Mouse (Mus musculus) intestine, embryonic 15.5 days (tissue): ENCODE results near the gene Slain1. TPM values are rescaled to one million over a fixed set of nuclear protein-coding genes. Genes with fewer than 3 reads are reported as not detected.
A peak's percentile ranks its signal among the peaks of the same experiment; 100 is the strongest.

Experiments used
- ATAC-seq: fragments of 200-750 bp; cut with Nextera tagmentation; 2 replicates; pipeline ENCODE4 v1.8.0; 2017; ENCODE audit warnings: moderate TSS enrichment, moderate library complexity
- H3K27ac ChIP-seq: fragments of 300-500 bp; sonication (generic); 2 replicates; pipeline ENCODE4 v1.5.1; 2015; ENCODE audit warnings: mild to moderate bottlenecking, inconsistent platforms
- H3K27me3 ChIP-seq: fragments of 300-500 bp; sonication (generic); replicated peaks from 2 replicates; pipeline ENCODE4 v1.6.1; 2015; ENCODE audit warnings: inconsistent platforms
- H3K36me3 ChIP-seq: fragments of 300-500 bp; sonication (generic); 2 replicates; pipeline ENCODE4 v1.6.1; 2015; ENCODE audit warnings: inconsistent platforms
- H3K4me1 ChIP-seq: fragments of 300-500 bp; sonication (generic); replicated peaks from 2 replicates; pipeline ENCODE4 v1.6.1; 2015; ENCODE audit warnings: inconsistent platforms
- H3K4me2 ChIP-seq: fragments of 300-500 bp; sonication (generic); replicated peaks from 2 replicates; pipeline ENCODE4 v1.6.1; 2015; ENCODE audit warnings: mild to moderate bottlenecking, inconsistent platforms
- H3K4me3 ChIP-seq: fragments of 300-500 bp; sonication (generic); replicated peaks from 2 replicates; pipeline ENCODE4 v1.5.1; 2015; ENCODE audit warnings: inconsistent platforms
- H3K9ac ChIP-seq: fragments of 300-500 bp; sonication (generic); 2 replicates; pipeline ENCODE4 v1.6.1; 2015; ENCODE audit warnings: inconsistent platforms
- H3K9me3 ChIP-seq: fragments of 300-500 bp; sonication (generic); 2 replicates; pipeline ENCODE4 v1.6.1; 2016; ENCODE audit warnings: inconsistent platforms
- WGBS: fragments of 180-500 bp; shearing (Covaris S2); methylation state at CpG from one replicate; pipeline ENCODE4 v1.1.7; 2015; 5-methylcytosine and 5-hydroxymethylcytosine counted together
- polyA plus RNA-seq: library from polyadenylated mRNA; unstranded; fragments of >200 nt; fragmentation: Nextera tagmentation; extraction: Ambion mirVana; gene quantifications from 2 replicates; pipeline ENCODE4 v1.2.1, GENCODE M21; 2015

The Slain1 gene
- polyA plus RNA-seq, 1 experiment from 2014 or later: 2.5 TPM

DNA sequence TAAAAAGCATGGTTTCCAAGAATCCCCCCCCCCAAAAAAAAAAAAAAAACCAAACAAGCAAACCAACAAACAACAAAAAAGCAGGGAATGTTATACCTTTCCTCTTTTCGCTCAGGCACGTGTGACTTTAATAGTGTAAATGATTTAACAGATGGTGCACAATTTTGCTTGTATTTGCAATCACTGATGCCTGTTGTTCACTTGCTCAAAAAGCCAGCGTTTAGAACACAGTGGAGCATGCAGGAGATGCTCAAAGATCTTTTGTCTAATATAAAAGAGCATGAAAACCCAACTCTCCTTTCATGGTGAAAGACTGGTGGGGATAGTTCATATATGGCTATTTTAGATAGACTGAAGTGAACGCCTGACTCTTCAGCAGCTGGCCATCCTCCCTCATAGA, 726 bp upstream of the Slain1 start:
- 0 out of 2 replicates have a peak overlapping the region, but pooled peaks have one; percentile 3 for H3K27ac ChIP-seq
- 57% methylated on average over 4 of the region's 4 CpGs for WGBS
- no peak for ATAC-seq
- no peak overlapping the region for H3K4me3 ChIP-seq
- H3K4me1 ChIP-seq: peaks cover 6% of the 10 kb centered on the region; the same call in 1 of the 2 replicates
- H3K27me3 ChIP-seq: peaks cover 13% of the 10 kb centered on the region
- no peaks in the 10 kb centered on the region for H3K36me3 ChIP-seq
- peak overlapping the region; percentile 97; the same call in 1 of the 2 replicates for H3K4me2 ChIP-seq
- H3K9ac ChIP-seq: no peak overlapping the region
- no peaks in the 10 kb centered on the region for H3K9me3 ChIP-seq

DNA sequence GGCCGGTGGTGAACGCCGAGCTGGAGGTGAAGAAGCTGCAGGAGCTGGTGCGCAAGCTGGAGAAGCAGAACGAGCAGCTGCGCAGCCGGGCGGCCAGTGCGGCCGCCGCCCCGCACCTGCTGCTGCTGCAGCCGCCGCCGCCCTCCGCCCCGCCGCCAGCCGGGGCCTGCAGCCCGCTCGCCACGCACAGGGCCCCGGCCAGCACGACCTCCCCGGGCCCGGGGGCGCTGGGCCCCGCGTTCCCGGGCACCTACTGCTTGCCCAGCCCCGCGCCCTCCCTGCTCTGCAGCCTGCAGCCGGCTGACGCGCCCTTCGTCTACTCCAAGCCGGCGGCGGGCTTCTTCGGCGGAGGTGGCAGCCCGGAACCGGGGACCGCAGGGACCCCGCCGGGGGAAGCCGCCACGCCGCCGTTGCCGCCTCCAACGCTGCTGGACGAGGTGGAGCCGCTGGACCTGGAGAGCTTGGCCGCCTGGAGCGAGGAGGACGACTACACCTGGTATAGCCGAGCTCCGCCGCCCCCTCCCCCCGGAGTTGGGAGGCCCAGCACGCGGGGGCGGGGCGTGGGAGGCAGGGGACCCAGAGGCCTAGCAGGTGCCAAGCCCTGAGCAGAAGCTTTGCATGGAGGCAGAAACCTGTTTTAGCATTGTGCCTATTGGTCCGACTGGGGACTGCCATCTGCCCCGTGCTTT, 529 bp downstream of the Slain1 start:
- no peaks in the 10 kb centered on the region for H3K9me3 ChIP-seq
- peak overlapping the region; percentile 78 for H3K4me3 ChIP-seq
- ATAC-seq: peak; percentile 81
- WGBS: under 1% methylated on average over 61 of the region's 67 CpGs
- no peaks in the 10 kb centered on the region for H3K36me3 ChIP-seq
- H3K4me1 ChIP-seq: peaks cover 6% of the 10 kb centered on the region; the same call in 1 of the 2 replicates
- peak overlapping the region; percentile 97 for H3K4me2 ChIP-seq
- peak overlapping the region; percentile 60 for H3K9ac ChIP-seq
- peak overlapping the region; percentile 82 for H3K27ac ChIP-seq
- peaks cover 13% of the 10 kb centered on the region for H3K27me3 ChIP-seq

DNA sequence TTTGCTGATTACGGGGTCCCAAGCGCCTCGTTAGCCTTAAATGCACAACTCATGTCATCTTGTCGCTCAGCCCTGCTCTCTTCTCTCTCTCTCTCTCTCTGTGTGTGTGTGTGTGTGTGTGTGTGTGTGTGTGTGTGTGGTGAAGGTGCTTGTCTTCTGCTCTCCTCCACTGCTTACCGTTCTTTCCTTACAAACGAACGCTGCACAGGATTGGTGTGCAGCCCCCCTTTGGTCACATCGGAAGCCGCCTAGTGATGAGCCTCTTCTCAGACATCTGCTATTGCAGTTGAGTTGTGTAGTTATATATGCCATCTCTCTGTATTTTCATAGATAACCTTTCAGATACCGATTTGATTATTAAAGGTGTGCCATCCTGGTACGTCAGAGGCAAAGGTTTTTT, 1.1 kb downstream of the Slain1 start:
- no peak; the same call in none of the 2 replicates for ATAC-seq
- H3K9me3 ChIP-seq: no peaks in the 10 kb centered on the region
- peaks cover 6% of the 10 kb centered on the region; the same call in 1 of the 2 replicates for H3K4me1 ChIP-seq
- peak overlapping the region; percentile 82; the same call in 1 of the 2 replicates for H3K27ac ChIP-seq
- H3K36me3 ChIP-seq: no peaks in the 10 kb centered on the region
- H3K4me2 ChIP-seq: peak overlapping the region; percentile 97
- H3K27me3 ChIP-seq: peaks cover 13% of the 10 kb centered on the region
- H3K9ac ChIP-seq: peak overlapping the region; percentile 60
- 5% methylated on average over 11 of the region's 11 CpGs for WGBS
- H3K4me3 ChIP-seq: peak overlapping the region; percentile 78

DNA sequence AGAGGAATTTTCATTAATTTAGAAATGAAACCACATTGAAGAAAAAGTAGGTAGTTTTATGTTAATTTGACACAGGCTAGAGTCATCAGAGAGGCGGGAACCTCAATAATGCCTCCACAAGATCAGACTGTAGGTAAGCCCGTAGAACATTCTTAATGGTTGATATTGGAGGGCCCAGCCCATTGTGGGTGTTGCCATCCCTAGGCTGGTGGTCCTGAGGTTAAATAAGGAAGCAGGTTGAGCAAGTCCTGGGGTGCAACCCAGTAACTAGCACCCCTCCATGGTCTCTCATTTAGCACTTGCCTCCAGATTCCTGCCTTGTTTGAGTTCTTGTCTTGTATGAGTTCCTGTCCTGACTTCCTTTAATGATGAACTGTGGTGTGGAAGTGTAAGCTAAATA, 1.5 kb downstream of the Slain1 start:
- no peak for ATAC-seq
- Histone ChIP-seq H3K36me3 (no peaks in the 10 kb centered on the region), H3K27ac (no peak overlapping the region), H3K4me2 (peak overlapping the region; percentile 97), H3K4me3 (peak overlapping the region; percentile 78; the same call in 1 of the 2 replicates), H3K9me3 (no peaks in the 10 kb centered on the region), H3K9ac (no peak overlapping the region), H3K27me3 (peaks cover 13% of the 10 kb centered on the region), H3K4me1 (peaks cover 6% of the 10 kb centered on the region; the same call in 1 of the 2 replicates)
- WGBS: 56% methylated on average over 2 of the region's 2 CpGs

DNA sequence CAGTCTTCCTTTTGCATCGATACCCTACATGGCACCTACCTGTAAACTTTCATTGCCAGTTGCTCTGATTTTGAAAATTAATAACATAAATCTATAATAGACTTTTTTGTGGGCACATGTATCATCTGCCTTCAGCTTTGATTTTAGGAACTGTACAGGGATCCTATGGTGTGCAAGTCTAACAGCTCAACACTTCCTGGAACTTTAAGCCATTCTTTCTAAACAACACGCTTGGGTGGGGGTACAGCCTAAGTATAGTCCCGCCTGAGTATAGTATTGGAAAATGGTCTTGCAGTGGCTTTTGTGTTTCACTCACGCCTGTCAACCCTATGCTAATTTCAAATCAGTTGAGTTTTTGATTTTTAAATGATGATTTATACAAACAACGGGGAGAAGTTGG, 2.5 kb downstream of the Slain1 start:
- no peak for ATAC-seq
- H3K4me3 ChIP-seq: no peak overlapping the region
- peaks cover 13% of the 10 kb centered on the region for H3K27me3 ChIP-seq
- no peak overlapping the region for H3K27ac ChIP-seq
- no peak overlapping the region for H3K9ac ChIP-seq
- 89% methylated on average over 5 of the region's 5 CpGs for WGBS
- H3K4me1 ChIP-seq: peaks cover 6% of the 10 kb centered on the region; the same call in 1 of the 2 replicates
- H3K9me3 ChIP-seq: no peaks in the 10 kb centered on the region
- no peak overlapping the region for H3K4me2 ChIP-seq
- no peaks in the 10 kb centered on the region for H3K36me3 ChIP-seq

DNA sequence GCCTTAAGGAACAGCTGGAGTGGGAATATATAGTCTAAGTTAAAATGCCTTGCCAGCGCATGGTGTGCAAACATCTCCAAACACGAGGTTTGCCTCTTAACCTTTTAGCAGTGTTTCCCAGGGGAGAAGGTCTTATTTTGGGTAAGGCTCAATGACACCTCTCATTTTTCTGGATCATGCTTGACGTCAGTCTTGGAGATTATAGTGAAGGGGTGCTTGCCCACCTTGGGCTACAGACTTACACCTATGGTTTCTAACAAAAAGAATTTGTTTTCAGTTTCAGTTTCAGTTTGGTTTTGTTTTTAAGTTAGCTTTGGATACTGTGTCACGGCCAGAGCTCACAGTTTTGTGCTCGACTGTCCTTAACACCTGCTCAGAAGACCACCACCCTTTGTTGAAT, 3.8 kb downstream of the Slain1 start:
- Histone ChIP-seq H3K27ac (no peak overlapping the region), H3K27me3 (peaks cover 13% of the 10 kb centered on the region), H3K36me3 (no peaks in the 10 kb centered on the region), H3K9ac (no peak overlapping the region), H3K4me2 (peak overlapping the region; percentile 24), H3K9me3 (no peaks in the 10 kb centered on the region), H3K4me3 (no peak overlapping the region), H3K4me1 (peaks cover 6% of the 10 kb centered on the region; the same call in 1 of the 2 replicates)
- no peak for ATAC-seq
- 60% methylated on average over 5 of the region's 5 CpGs for WGBS

DNA sequence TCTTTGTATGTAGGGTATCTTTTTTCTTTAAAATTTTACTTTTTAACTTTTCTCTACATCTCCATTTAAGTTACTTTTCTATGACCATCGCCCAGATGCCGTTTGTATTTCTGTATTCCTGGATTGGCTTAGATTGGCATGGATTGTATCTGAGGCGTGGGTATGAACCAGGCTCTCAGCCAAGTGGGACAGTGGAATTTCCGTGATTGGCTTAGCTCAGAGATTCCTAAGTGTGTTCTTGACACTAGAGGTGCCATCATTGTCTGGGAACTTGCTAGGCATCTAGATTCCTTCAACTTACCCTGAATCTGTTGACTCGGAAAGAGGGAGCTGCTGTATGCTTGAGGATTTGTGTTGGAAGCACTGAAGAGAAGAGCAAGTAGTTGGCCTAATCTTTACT, 5.4 kb downstream of the Slain1 start:
- no peaks in the 10 kb centered on the region for H3K9me3 ChIP-seq
- no peak overlapping the region for H3K9ac ChIP-seq
- ATAC-seq: no peak
- no peak overlapping the region for H3K4me3 ChIP-seq
- H3K36me3 ChIP-seq: no peaks in the 10 kb centered on the region
- 0 out of 2 replicates have a peak, but pooled peaks cover 3% of the 10 kb centered on the region for H3K4me1 ChIP-seq
- no peak overlapping the region for H3K4me2 ChIP-seq
- no peak overlapping the region for H3K27ac ChIP-seq
- WGBS: 77% methylated on average over 5 of the region's 5 CpGs
- peaks cover 4% of the 10 kb centered on the region for H3K27me3 ChIP-seq

DNA sequence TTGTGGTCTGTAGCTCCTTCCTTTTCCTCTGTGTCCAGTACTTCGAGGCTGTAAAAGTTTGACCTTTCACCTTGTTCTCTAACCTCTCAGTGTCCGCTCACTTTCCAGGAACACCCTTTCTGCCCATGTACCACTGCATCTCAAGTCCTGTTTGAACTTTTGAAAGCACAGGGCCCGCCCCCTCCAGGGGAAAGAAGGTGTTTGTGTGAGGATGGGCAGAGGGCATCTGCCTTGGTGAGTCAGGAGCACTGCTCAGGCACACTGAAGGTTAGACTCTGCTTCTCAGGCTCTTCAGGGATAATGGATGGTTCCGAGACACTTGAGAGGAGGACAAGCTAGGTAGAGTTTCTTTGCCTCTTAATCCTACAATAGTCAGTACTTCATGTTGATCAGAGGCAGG, 7.8 kb downstream of the Slain1 start:
- 60% methylated on average over 4 of the region's 4 CpGs for WGBS
- Histone ChIP-seq H3K36me3 (no peaks in the 10 kb centered on the region), H3K4me3 (no peak overlapping the region), H3K9ac (no peak overlapping the region), H3K27ac (no peak overlapping the region), H3K4me2 (no peak overlapping the region), H3K4me1 (no peaks in the 10 kb centered on the region), H3K27me3 (no peaks in the 10 kb centered on the region), H3K9me3 (no peaks in the 10 kb centered on the region)
- ATAC-seq: no peak

DNA sequence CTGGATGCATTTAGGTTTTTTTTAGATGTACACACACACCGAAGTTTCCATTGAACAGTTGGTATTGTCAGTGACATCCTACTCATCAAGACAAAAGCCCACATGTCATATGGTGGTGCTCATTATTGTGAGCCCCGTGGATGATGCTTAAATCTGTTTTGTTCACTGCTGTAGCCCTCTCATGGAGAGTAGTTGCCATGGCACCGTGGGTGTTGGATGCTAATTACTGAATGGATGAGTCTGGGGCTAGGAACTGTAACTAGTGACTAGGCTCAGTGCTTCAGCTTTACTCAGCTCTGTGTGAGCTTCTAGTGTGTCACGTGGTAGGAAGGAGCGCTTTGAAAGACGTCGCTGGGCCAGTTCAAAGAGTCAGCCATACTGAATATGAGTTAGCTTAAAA, 13.0 kb downstream of the Slain1 start:
- no peak overlapping the region for H3K4me3 ChIP-seq
- no peaks in the 10 kb centered on the region for H3K27me3 ChIP-seq
- 81% methylated on average over 7 of the region's 7 CpGs for WGBS
- H3K9me3 ChIP-seq: no peaks in the 10 kb centered on the region
- no peak overlapping the region for H3K9ac ChIP-seq
- no peak overlapping the region for H3K27ac ChIP-seq
- no peaks in the 10 kb centered on the region for H3K4me1 ChIP-seq
- no peak overlapping the region for H3K4me2 ChIP-seq
- no peaks in the 10 kb centered on the region for H3K36me3 ChIP-seq
- no peak for ATAC-seq

DNA sequence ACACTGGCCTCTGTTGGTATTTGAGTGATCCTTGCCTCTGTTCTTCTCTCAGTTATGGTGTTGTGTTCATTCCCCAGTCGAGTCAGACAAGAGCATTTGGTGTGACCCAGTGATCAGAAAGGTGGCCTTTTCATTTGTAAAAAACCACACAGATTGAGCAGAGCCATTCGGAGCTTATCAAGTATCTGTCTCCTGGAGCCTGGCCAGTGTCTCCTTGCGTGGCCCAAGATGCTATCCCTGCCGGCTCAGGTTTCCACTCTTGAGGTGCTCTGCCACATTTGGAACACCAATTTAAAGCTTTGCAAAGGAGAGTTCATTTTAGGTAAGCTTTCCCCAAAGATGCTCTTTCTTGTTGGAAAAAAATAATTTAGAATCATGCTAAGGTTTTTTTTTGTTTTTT, 14.4 kb downstream of the Slain1 start:
- H3K9ac ChIP-seq: no peak overlapping the region
- H3K4me3 ChIP-seq: no peak overlapping the region
- no peaks in the 10 kb centered on the region for H3K9me3 ChIP-seq
- 73% methylated on average over 4 of the region's 4 CpGs for WGBS
- no peaks in the 10 kb centered on the region for H3K36me3 ChIP-seq
- H3K4me1 ChIP-seq: no peaks in the 10 kb centered on the region
- no peak overlapping the region for H3K27ac ChIP-seq
- H3K4me2 ChIP-seq: no peak overlapping the region
- H3K27me3 ChIP-seq: no peaks in the 10 kb centered on the region
- no peak for ATAC-seq

DNA sequence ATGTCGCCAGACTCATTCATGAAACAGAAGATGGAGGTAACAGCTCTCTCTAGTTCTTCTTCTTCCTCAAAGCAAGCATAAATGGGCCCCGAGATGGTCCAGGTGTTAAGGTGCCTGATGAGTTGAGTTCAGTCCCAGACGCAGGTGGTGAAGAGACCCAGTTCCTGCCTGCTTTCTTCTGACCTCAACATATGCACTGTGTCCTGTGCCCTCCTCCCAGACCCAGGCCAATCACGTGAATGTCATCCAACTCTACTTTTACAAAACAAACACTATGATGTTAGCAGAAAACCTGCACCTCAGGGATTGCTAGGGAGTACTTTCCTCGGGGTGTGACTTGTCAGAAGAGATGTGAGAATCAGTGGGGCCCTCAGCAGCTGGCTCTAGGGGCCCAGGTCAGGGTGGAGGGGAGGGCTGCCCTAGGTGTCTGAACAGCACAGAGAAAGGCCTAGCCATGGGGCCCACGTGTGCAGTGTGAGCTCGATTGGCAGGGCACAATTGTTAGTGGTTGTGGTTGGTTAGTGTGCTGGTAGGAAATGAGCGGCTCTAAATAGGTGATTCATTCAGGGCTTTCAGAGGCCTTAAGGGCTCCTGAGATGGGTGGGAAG, 16.4 kb downstream of the Slain1 start:
- 57% methylated on average over 8 of the region's 8 CpGs for WGBS
- no peak overlapping the region for H3K4me3 ChIP-seq
- no peak overlapping the region for H3K27ac ChIP-seq
- no peak overlapping the region for H3K9ac ChIP-seq
- no peaks in the 10 kb centered on the region for H3K27me3 ChIP-seq
- no peak overlapping the region for H3K4me2 ChIP-seq
- no peaks in the 10 kb centered on the region for H3K4me1 ChIP-seq
- no peaks in the 10 kb centered on the region for H3K36me3 ChIP-seq
- peak; percentile 94 for ATAC-seq
- no peaks in the 10 kb centered on the region for H3K9me3 ChIP-seq

DNA sequence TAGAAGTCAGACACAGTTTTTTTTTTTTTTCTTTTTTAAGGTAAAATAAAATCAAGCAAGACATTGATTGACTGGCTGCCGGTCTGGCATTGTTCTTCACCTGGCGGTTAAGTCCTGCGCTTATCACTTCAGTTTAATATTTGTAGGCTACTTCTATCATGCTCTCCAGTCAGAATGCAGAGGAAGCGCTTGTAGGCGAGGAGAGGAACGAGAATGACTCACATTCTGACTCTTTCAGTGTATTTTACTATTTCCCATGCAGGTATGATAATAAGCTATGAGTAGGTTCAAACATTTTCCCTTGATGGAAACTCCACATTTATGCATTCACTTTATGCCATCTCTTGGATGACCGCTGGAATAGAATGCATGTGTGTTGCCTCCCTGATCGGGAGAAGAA, 17.0 kb downstream of the Slain1 start:
- 0 out of 2 replicates have a peak, but pooled peaks have one; percentile 27 for ATAC-seq
- H3K9ac ChIP-seq: no peak overlapping the region
- WGBS: 88% methylated on average over 8 of the region's 8 CpGs

More for the DNA sequence above, 17.0 kb downstream of the Slain1 start:
- Histone ChIP-seq H3K9me3 (no peaks in the 10 kb centered on the region), H3K4me3 (no peak overlapping the region), H3K27ac (no peak overlapping the region), H3K27me3 (no peaks in the 10 kb centered on the region), H3K36me3 (no peaks in the 10 kb centered on the region), H3K4me2 (no peak overlapping the region), H3K4me1 (no peaks in the 10 kb centered on the region)
